11 mouse cellular contexts compared by ENCODE assay signal in the genomic region with DNA sequence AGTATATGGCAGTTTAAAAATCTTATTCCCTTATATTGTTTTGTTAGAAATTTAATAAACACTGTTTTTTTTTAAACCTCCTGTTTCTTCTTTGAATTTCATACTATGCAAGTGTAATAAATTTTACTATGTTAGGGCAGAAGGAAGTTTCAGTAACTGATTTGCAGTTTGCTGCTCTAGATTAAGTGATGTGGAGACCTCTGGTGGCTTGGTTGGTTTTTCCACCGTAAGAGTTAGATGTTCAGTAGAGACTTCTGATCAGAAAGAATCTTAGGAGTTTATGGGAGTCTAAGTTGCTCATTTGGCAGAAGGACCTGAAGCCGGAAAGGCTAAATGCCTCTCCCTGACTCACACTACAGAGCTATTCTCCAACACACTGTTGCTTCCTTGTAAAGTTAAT. TPM values are rescaled to one million over a fixed set of nuclear protein-coding genes. Genes with fewer than 3 reads are reported as not detected.
DNase-seq lines count a peak whose midpoint lies in the region; ATAC-seq and TF ChIP-seq lines count a peak whose summit lies in the region.
"Had no signal": no experiment of that assay in that cellular context is flagged by ENCODE, and none has a peak within 500 bp of the region (broad histone marks: within the 10 kb centered on the region; RNA-seq: fewer than 3 reads in every experiment).

No protein-coding gene starts in this region.

- no peaks in the 10 kb centered on the region for H3K36me3 ChIP-seq in intestine, postnatal 0 days (ENCODE audit: control insufficient read depth, insufficient read depth)
- H3K36me3 ChIP-seq in intestine, embryonic 15.5 days, result no peaks in the 10 kb centered on the region
- H3K36me3 ChIP-seq in liver, postnatal 0 days (replicated peaks; ENCODE audit: insufficient read depth, low read length), result no peaks in the 10 kb centered on the region; the same call in 1 of the 2 replicates
- H3K36me3 ChIP-seq: forebrain, embryonic 12.5 days had no signal

- no peak overlapping the region for H3K4me2 ChIP-seq in intestine, postnatal 0 days (replicated peaks; ENCODE audit: low read depth)
- no peak overlapping the region for H3K4me2 ChIP-seq in intestine, embryonic 15.5 days (replicated peaks)
- no peak overlapping the region for H3K4me2 ChIP-seq in liver, postnatal 0 days (ENCODE audit: low read depth, low read length)
- H3K4me2 ChIP-seq: forebrain, embryonic 12.5 days; midbrain, embryonic 13.5 days had no signal

- 77% methylated on average over 2 of the region's 2 CpGs for WGBS in intestine, postnatal 0 days
- WGBS in intestine, embryonic 15.5 days, result 59% methylated on average over 2 of the region's 2 CpGs
- WGBS in liver, postnatal 0 days (ENCODE audit: insufficient replicate concordance), result 64% methylated on average over 2 of the region's 2 CpGs

- no peak for ATAC-seq in intestine, postnatal 0 days
- ATAC-seq in intestine, embryonic 15.5 days, result no peak
- no peak for ATAC-seq in liver, postnatal 0 days
- no peak for ATAC-seq in inflammation-experienced regulatory T-cells, adult 6 months
- ATAC-seq: midbrain, embryonic 13.5 days had no signal

- TF ChIP-seq EP300 in liver, postnatal 0 days (IDR thresholded peaks at IDR 0.05; ENCODE audit: low read depth), result no peak

- H3K9ac ChIP-seq in intestine, postnatal 0 days (ENCODE audit: low read depth, low read length), result no peak overlapping the region
- H3K9ac ChIP-seq in intestine, embryonic 15.5 days, result no peak overlapping the region
- H3K9ac ChIP-seq in liver, postnatal 0 days (replicated peaks), result no peak overlapping the region
- H3K9ac ChIP-seq: forebrain, embryonic 12.5 days; liver, embryonic 14.5 days; midbrain, embryonic 13.5 days had no signal

- H3K27ac ChIP-seq in intestine, postnatal 0 days (ENCODE audit: low read depth, low read length), result no peak overlapping the region
- H3K27ac ChIP-seq in intestine, embryonic 15.5 days, result no peak overlapping the region
- H3K27ac ChIP-seq in liver, postnatal 0 days (ENCODE audit: low read depth), result no peak overlapping the region
- H3K27ac ChIP-seq: forebrain, embryonic 12.5 days; liver, embryonic 14.5 days; midbrain, embryonic 13.5 days had no signal

- no peak overlapping the region for H3K4me3 ChIP-seq in intestine, postnatal 0 days (ENCODE audit: low read depth, low read length)
- no peak overlapping the region for H3K4me3 ChIP-seq in intestine, embryonic 15.5 days (replicated peaks)
- no peak overlapping the region for H3K4me3 ChIP-seq in liver, postnatal 0 days (ENCODE audit: low read depth, low read length)
- H3K4me3 ChIP-seq: forebrain, embryonic 12.5 days; midbrain, embryonic 13.5 days had no signal

- H3K4me1 ChIP-seq in intestine, postnatal 0 days (replicated peaks; ENCODE audit: control insufficient read depth, insufficient read depth, low read length), result no peaks in the 10 kb centered on the region
- no peaks in the 10 kb centered on the region for H3K4me1 ChIP-seq in intestine, embryonic 15.5 days (replicated peaks)
- no peaks in the 10 kb centered on the region for H3K4me1 ChIP-seq in liver, postnatal 0 days (ENCODE audit: insufficient read depth)
- H3K4me1 ChIP-seq: forebrain, embryonic 12.5 days; midbrain, embryonic 13.5 days had no signal

- no peaks in the 10 kb centered on the region for H3K27me3 ChIP-seq in intestine, postnatal 0 days (replicated peaks; ENCODE audit: control insufficient read depth, insufficient read depth, low read length)
- no peaks in the 10 kb centered on the region for H3K27me3 ChIP-seq in intestine, embryonic 15.5 days (replicated peaks)
- no peaks in the 10 kb centered on the region for H3K27me3 ChIP-seq in liver, postnatal 0 days (ENCODE audit: insufficient read depth, low read length)
- H3K27me3 ChIP-seq: forebrain, embryonic 12.5 days; midbrain, embryonic 13.5 days had no signal

- DNase-seq in liver, postnatal 0 days, result no peak
- DNase-seq in liver, result no peak
- DNase-seq in brain, embryonic 14.5 days (ENCODE audit: low read depth), result peak; percentile 35
- DNase-seq in kidney, postnatal 4 days, result peak; percentile 45 to 58
- DNase-seq: thymus, postnatal 4 days had no signal

- no peak for TF ChIP-seq POLR2A in brain, embryonic 14.5 days (IDR thresholded peaks at IDR 0.05; ENCODE audit: borderline replicate concordance, extremely low read depth, insufficient read depth, insufficient read length, poor library complexity, severe bottlenecking)

- TF ChIP-seq CTCF in intestine, postnatal 0 days (IDR thresholded peaks at IDR 0.05; ENCODE audit: low read depth), result peak; percentile 61
- TF ChIP-seq CTCF in liver, postnatal 0 days (IDR thresholded peaks at IDR 0.05; ENCODE audit: low read depth), result peak; percentile 39
- TF ChIP-seq CTCF in brain, embryonic 14.5 days (IDR thresholded peaks at IDR 0.05; ENCODE audit: borderline replicate concordance, extremely low read depth, insufficient read depth, insufficient read length), result peak; percentile 17; the same call in 1 of the 2 replicates

- no peaks in the 10 kb centered on the region for H3K9me3 ChIP-seq in intestine, postnatal 0 days (ENCODE audit: control insufficient read depth)
- H3K9me3 ChIP-seq in intestine, embryonic 15.5 days, result no peaks in the 10 kb centered on the region
- H3K9me3 ChIP-seq in liver, postnatal 0 days (ENCODE audit: low read length), result no peaks in the 10 kb centered on the region
- H3K9me3 ChIP-seq: forebrain, embryonic 12.5 days had no signal

RNA-seq across cellular contexts. Expression of a gene that starts 17.4 kb away (rescaled TPM):
- polyA plus RNA-seq in intestine, postnatal 0 days (2015; fragmentation: Nextera tagmentation; extraction: Ambion mirVana), result 0.16 TPM in 1 of 2 replicates, not detected in the other
- not detected in 2 replicates for polyA plus RNA-seq in intestine, embryonic 15.5 days (2015; fragmentation: Nextera tagmentation; extraction: Ambion mirVana)
- not detected in 2 replicates for polyA plus RNA-seq in liver, postnatal 0 days (2015; fragmentation: Nextera tagmentation; extraction: Ambion mirVana)
- polyA plus RNA-seq in brain, embryonic 14.5 days (2012; rRNA removed), result 1.2 and 2.6 TPM in 2 replicates
- not detected for polyA plus RNA-seq in inflammation-experienced regulatory T-cells, adult 6 months (2017; shearing (Covaris generic))

RNA-seq across cellular contexts. Expression of a gene that starts 28.6 kb away (rescaled TPM):
- 7.3 TPM in 2 replicates for polyA plus RNA-seq in intestine, postnatal 0 days (2015; fragmentation: Nextera tagmentation; extraction: Ambion mirVana)
- 6.7 and 6.8 TPM in 2 replicates for polyA plus RNA-seq in intestine, embryonic 15.5 days (2015; fragmentation: Nextera tagmentation; extraction: Ambion mirVana)
- polyA plus RNA-seq in liver, postnatal 0 days (2015; fragmentation: Nextera tagmentation; extraction: Ambion mirVana), result 8.6 and 9.0 TPM in 2 replicates
- polyA plus RNA-seq in brain, embryonic 14.5 days (2012; rRNA removed), result 6.7 and 7.0 TPM in 2 replicates
- polyA plus RNA-seq in inflammation-experienced regulatory T-cells, adult 6 months (2017; shearing (Covaris generic)), result under 1 TPM in 2 of 3 experiments, not detected in 1; 0.21 to 0.26 TPM

RNA-seq across cellular contexts. Expression of a gene that starts 56.7 kb away (rescaled TPM):
- 59.0 and 60.0 TPM in 2 replicates for polyA plus RNA-seq in intestine, postnatal 0 days (2015; fragmentation: Nextera tagmentation; extraction: Ambion mirVana)
- polyA plus RNA-seq in intestine, embryonic 15.5 days (2015; fragmentation: Nextera tagmentation; extraction: Ambion mirVana), result 150 and 159 TPM in 2 replicates
- polyA plus RNA-seq in liver, postnatal 0 days (2015; fragmentation: Nextera tagmentation; extraction: Ambion mirVana), result 9.6 and 9.8 TPM in 2 replicates
- 22.0 and 29.7 TPM in 2 replicates for polyA plus RNA-seq in brain, embryonic 14.5 days (2012; rRNA removed)
- not detected for polyA plus RNA-seq in inflammation-experienced regulatory T-cells, adult 6 months (2017; shearing (Covaris generic))

Comparison
In these comparisons a context has a peak if more than half of its experiments do, and no peak if none do; other contexts are left out.
1. DNase-seq: peak in brain, embryonic 14.5 days (single experiment) and kidney, postnatal 4 days (2 of 2); none in liver, postnatal 0 days (single experiment) and liver (single experiment).
2. RNA of a gene that starts 56.7 kb away (polyA plus RNA-seq): 150 to 159 TPM in intestine, embryonic 15.5 days, 59.0 to 60.0 TPM in intestine, postnatal 0 days, 22.0 to 29.7 TPM in brain, embryonic 14.5 days and 9.6 to 9.8 TPM in liver, postnatal 0 days; not detected in inflammation-experienced regulatory T-cells, adult 6 months; every median in the first group is over 10 times any median in the second.
3. Peak in every context shown above with its lines, with median percentiles within 50 percentile points of each other: CTCF ChIP-seq.